Mouse (Mus musculus) neural tube, embryonic 14.5 days (tissue): ENCODE data around the gene Slc10a4. TPM values are rescaled to one million over a fixed set of nuclear protein-coding genes. Genes with fewer than 3 reads are reported as not detected.
"Not testable (repeated sequence)": the region's sequence is repeated elsewhere in the genome, so short reads cannot be mapped to it uniquely, and the experiment has no call there.

Source experiments
- ATAC-seq: fragments of 200-750 bp; cut with Nextera tagmentation; 2 replicates; pipeline ENCODE4 v1.8.0; 2017; ENCODE audit warnings: low read depth, mild to moderate bottlenecking, moderate TSS enrichment, moderate library complexity
- H3K27ac ChIP-seq: fragments of 300-500 bp; sonication (generic); 2 replicates; pipeline ENCODE4 v1.5.1; 2014; ENCODE audit warnings: low read depth, mild to moderate bottlenecking, control low read depth, low read length, moderate library complexity, mixed read lengths
- H3K27me3 ChIP-seq: fragments of 300-500 bp; sonication (generic); 2 replicates; pipeline ENCODE4 v1.6.1; 2014; ENCODE audit warnings: low read length; ENCODE audit not compliant: control insufficient read depth, insufficient read depth
- H3K36me3 ChIP-seq: fragments of 300-500 bp; sonication (generic); 2 replicates; pipeline ENCODE4 v1.6.1; 2014; ENCODE audit warnings: low read length, mixed read lengths; ENCODE audit not compliant: control insufficient read depth, insufficient read depth
- H3K4me1 ChIP-seq: fragments of 300-500 bp; sonication (generic); 2 replicates; pipeline ENCODE4 v1.6.1; 2014; ENCODE audit warnings: low read length; ENCODE audit not compliant: control insufficient read depth, insufficient read depth
- H3K4me2 ChIP-seq: fragments of 300-500 bp; sonication (generic); 2 replicates; pipeline ENCODE4 v1.6.1; 2014; ENCODE audit warnings: mild to moderate bottlenecking, low read depth, low read length, control low read depth
- H3K4me3 ChIP-seq: fragments of 300-500 bp; sonication (generic); 2 replicates; pipeline ENCODE4 v1.5.1; 2014; ENCODE audit warnings: low read depth, low read length, control low read depth, mixed read lengths
- H3K9ac ChIP-seq: fragments of 300-500 bp; sonication (generic); replicated peaks from 2 replicates; pipeline ENCODE4 v1.6.1; 2014; ENCODE audit warnings: low read depth, mild to moderate bottlenecking, control low read depth, low read length, mixed read lengths
- H3K9me3 ChIP-seq: fragments of 300-500 bp; sonication (generic); 2 replicates; pipeline ENCODE4 v1.6.1; 2016; ENCODE audit warnings: low read length; ENCODE audit not compliant: control insufficient read depth
- WGBS: fragments of 180-500 bp; shearing (Covaris S2); extraction: QIAGEN DNeasy Blood & Tissue Kit; methylation state at CpG from one replicate; pipeline ENCODE4 v1.1.7; 2014; 5-methylcytosine and 5-hydroxymethylcytosine counted together
- polyA plus RNA-seq: library from polyadenylated mRNA; unstranded; fragments of >200 nt; fragmentation: Nextera tagmentation; extraction: Ambion mirVana; gene quantifications from 2 replicates; pipeline ENCODE4 v1.2.1, GENCODE M21; 2014

The Slc10a4 gene
- polyA plus RNA-seq, 1 experiment from 2014 or later = 31.8 TPM

DNA sequence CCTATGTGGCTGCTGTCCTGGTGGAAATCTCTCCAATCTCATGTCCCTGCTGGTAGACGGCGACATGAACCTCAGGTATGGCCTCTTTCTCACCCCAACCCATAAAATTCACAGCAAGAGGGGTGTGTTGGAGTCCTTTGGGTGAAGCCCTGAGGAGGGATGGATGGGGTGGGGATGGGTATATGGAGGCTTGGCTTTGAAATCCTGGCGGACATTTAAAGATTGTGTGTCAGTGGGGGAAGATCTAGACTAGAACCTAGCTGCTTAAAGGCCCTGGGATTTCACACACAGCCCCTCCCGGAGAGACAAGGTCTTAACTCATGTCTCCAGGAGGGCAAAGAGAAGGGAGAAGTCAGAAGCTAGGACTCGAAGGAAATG, 888 bp downstream of the Slc10a4 start:
- no peaks in the 10 kb centered on the region for H3K36me3 ChIP-seq
- no peaks in the 10 kb centered on the region for H3K4me1 ChIP-seq
- no peaks in the 10 kb centered on the region for H3K27me3 ChIP-seq
- no peaks in the 10 kb centered on the region for H3K9me3 ChIP-seq
- no peak overlapping the region for H3K27ac ChIP-seq
- WGBS = 50% methylated on average over 5 of the region's 5 CpGs
- H3K4me2 ChIP-seq = peak overlapping the region; percentile 54
- peak overlapping the region; percentile 42 for H3K4me3 ChIP-seq
- no peak; the same call in none of the 2 replicates for ATAC-seq
- H3K9ac ChIP-seq = peak overlapping the region; percentile 46; the same call in 1 of the 2 replicates

DNA sequence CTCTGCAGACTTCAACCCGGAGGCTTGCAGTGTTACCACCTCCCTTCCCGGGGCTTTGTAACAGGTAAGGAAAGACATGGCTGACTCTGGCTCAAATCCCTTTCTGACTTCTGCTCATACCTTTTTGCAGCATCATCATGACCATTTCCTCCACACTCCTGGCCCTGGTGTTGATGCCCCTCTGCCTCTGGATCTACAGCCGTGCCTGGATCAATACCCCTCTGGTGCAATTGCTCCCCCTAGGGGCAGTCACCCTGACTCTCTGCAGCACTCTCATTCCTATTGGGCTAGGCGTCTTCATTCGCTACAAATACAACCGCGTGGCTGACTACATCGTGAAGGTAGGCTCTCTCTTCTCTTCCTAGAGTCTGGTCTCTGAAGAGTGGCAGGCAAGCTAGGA, 1.5 kb downstream of the Slc10a4 start:
- H3K27me3 ChIP-seq, H3K27ac ChIP-seq, H3K4me2 ChIP-seq, H3K9me3 ChIP-seq, H3K4me1 ChIP-seq, ATAC-seq, H3K9ac ChIP-seq, H3K4me3 ChIP-seq, H3K36me3 ChIP-seq: not testable (repeated sequence)
- 36% methylated on average over 8 of the region's 8 CpGs for WGBS

DNA sequence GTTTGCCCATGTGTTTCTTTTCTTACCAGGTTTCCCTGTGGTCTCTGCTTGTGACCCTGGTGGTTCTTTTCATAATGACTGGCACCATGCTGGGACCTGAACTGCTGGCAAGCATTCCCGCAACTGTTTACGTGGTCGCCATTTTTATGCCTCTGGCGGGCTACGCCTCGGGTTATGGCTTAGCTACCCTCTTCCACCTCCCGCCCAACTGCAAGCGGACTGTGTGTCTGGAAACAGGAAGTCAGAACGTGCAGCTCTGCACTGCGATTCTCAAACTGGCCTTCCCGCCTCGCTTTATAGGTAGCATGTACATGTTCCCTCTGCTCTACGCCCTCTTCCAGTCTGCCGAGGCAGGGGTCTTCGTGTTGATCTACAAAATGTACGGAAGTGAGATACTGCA, 5.1 kb downstream of the Slc10a4 start:
- H3K4me3 ChIP-seq, H3K27ac ChIP-seq, H3K36me3 ChIP-seq, H3K4me2 ChIP-seq, H3K4me1 ChIP-seq, ATAC-seq, H3K9ac ChIP-seq, H3K9me3 ChIP-seq, H3K27me3 ChIP-seq: not testable (repeated sequence)
- 86% methylated on average over 14 of the region's 16 CpGs for WGBS

GRCm38 (mm10) chr5:73012884-73013610, 6.4 kb downstream of the Slc10a4 start:
- not testable (repeated sequence) for H3K4me1 ChIP-seq, H3K27ac ChIP-seq, H3K9me3 ChIP-seq, H3K4me3 ChIP-seq, H3K9ac ChIP-seq, H3K27me3 ChIP-seq, H3K36me3 ChIP-seq
- peak; percentile 48 for ATAC-seq
- WGBS = 23% methylated on average over 23 of the region's 27 CpGs
- peak overlapping the region; percentile 46 for H3K4me2 ChIP-seq

- ATAC-seq = peak; percentile 76
These were observed 7.1 kb downstream of the Slc10a4 start for GRCm38 (mm10) chr5:73013611-73014287.

DNA sequence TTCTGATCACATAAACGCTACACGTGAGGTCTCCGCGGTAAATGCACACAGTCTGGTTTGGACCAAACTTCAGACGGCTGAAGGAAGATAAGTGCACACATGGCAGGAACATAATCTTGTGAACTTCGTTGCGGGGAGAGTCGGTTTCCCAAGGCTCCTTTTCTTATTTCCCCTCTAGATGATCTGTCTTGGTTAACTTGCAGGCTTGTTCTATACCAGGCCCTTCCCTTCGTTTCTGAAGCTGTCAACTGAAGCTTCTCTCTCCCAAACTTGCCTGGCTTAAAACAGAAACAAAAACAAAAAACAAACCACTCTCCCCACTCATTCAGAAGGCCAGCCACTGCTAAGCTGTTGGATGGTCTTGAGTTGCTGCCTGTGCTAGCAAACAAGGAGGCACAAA, 8.1 kb downstream of the Slc10a4 start:
- H3K36me3 ChIP-seq = no peaks in the 10 kb centered on the region
- 38% methylated on average over 9 of the region's 9 CpGs for WGBS

More at GRCm38 (mm10) chr5:73013611-73014287, 7.1 kb downstream of the Slc10a4 start:
- not testable (repeated sequence) for H3K4me1 ChIP-seq, H3K36me3 ChIP-seq, H3K27me3 ChIP-seq, H3K9ac ChIP-seq, H3K9me3 ChIP-seq, H3K27ac ChIP-seq
- WGBS = 4% methylated on average over 33 of the region's 65 CpGs
- Histone ChIP-seq H3K4me3 (peak overlapping the region; percentile 27; the same call in 1 of the 2 replicates), H3K4me2 (peak overlapping the region; percentile 46)

DNA sequence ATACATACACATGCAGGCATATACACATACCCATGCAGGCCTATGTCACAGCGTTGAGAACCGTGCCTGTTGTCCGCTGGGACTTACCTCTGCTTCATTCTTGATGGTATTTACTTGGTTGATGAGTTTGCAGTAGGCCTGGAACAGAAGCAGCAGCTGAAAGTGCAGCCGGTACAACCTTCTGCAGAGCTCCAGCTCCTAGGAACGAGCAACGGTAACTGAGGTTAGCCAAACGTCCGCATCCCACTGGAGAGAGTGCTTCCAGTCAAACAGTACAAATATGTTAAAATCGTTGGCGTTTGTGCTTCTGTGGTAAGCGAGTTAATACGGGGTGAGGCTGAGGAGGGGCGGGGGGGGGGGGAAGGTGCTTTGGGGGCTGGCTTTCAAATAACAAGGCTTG, 17.1 kb downstream of the Slc10a4 start:
- H3K36me3 ChIP-seq = peaks cover 12% of the 10 kb centered on the region
- no peak overlapping the region for H3K4me3 ChIP-seq
- no peak overlapping the region for H3K9ac ChIP-seq
- no peaks in the 10 kb centered on the region for H3K4me1 ChIP-seq
- H3K27me3 ChIP-seq = no peaks in the 10 kb centered on the region
- no peak for ATAC-seq
- no peak overlapping the region for H3K27ac ChIP-seq
- H3K4me2 ChIP-seq = no peak overlapping the region
- no peaks in the 10 kb centered on the region for H3K9me3 ChIP-seq
- WGBS = 95% methylated on average over 13 of the region's 13 CpGs

More for the DNA sequence above, 8.1 kb downstream of the Slc10a4 start:
- Histone ChIP-seq H3K4me2 (no peak overlapping the region), H3K4me3 (no peak overlapping the region), H3K9me3 (no peaks in the 10 kb centered on the region), H3K4me1 (no peaks in the 10 kb centered on the region), H3K27me3 (no peaks in the 10 kb centered on the region), H3K9ac (no peak overlapping the region), H3K27ac (no peak overlapping the region)
- no peak for ATAC-seq

DNA sequence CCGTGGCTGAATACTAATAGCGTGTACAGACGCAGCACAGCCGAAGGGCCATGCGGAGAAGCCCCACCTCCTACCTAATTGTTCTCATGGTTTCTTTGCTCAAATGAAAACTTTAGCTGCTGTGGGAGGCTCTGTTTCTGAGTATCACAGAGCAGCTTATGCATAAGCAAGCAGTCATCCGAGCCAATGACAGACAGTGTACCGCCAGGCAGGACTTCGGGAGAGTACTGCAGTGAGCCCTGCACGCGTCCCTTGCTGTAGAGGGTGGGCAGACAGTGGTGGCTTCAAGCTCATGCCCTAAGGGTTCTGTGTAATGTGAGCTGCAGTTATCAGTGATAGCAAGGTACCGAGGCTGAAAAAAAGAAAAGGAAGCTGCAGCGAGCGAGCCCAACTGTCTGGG, 22.0 kb downstream of the Slc10a4 start:
- H3K27me3 ChIP-seq = no peaks in the 10 kb centered on the region
- WGBS = 89% methylated on average over 13 of the region's 13 CpGs
- no peak for ATAC-seq
- no peak overlapping the region for H3K4me2 ChIP-seq
- H3K9me3 ChIP-seq = no peaks in the 10 kb centered on the region
- H3K27ac ChIP-seq = no peak overlapping the region
- no peaks in the 10 kb centered on the region for H3K4me1 ChIP-seq
- H3K36me3 ChIP-seq = peaks cover 44% of the 10 kb centered on the region
- no peak overlapping the region for H3K4me3 ChIP-seq
- no peak overlapping the region for H3K9ac ChIP-seq

GRCm38 (mm10) chr5:73032481-73032880, 25.8 kb downstream of the Slc10a4 start:
- Histone ChIP-seq H3K9ac (no peak overlapping the region), H3K4me3 (no peak overlapping the region), H3K9me3 (no peaks in the 10 kb centered on the region), H3K27me3 (no peaks in the 10 kb centered on the region), H3K4me1 (no peaks in the 10 kb centered on the region), H3K27ac (no peak overlapping the region), H3K4me2 (no peak overlapping the region), H3K36me3 (peaks cover 48% of the 10 kb centered on the region)
- no peak for ATAC-seq
- WGBS = 90% methylated on average over 11 of the region's 11 CpGs
